Mouse (Mus musculus) E14TG2a.4 (cell line): ENCODE measurements around the gene Heyl.

Source experiments
- CTCF ChIP-seq: conservative IDR thresholded peaks from 2 replicates; pipeline ENCODE4 v1.5.1; 2014; ENCODE audit warnings: low read length
- POU5F1 ChIP-seq: IDR thresholded peaks from 2 replicates; pipeline ENCODE4 v1.6.1; 2014; ENCODE audit warnings: low read length, borderline replicate concordance

DNA sequence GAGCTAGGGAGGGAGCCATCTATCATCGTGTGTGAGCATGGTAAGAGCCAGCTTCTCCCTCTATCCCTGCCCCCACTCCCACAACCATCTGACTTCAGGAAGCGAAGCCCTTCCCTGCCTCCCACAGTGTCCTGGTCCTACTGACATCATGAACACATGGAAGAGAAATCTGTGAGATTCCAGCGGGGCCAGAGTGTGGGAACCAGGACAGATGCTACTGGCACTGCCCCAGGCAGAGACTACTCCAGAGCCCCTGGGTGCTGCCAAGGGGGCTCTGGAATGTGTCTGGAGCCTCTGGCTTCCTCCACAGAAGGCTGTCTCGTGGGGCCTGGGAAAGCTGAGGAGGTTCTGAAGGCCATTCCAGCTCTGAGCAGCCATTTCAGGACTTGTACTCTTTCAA is 5.6 kb upstream of the Heyl start:
- TF ChIP-seq CTCF (no peak), POU5F1 (no peak)
